Mouse (Mus musculus) heart, embryonic 14.5 days (tissue): ENCODE measurements at regions not wholly inside any gene's neighbourhood (a gene's known extent, or its start where the extent isn't known, plus 50 kb on each side); places are given as distances from the start of the nearest gene placed in this dataset.
A peak's percentile ranks its signal among the peaks of the same experiment; 100 is the strongest.

ENCODE experiments used
- ATAC-seq: fragments of 200-750 bp; cut with Nextera tagmentation; 2 replicates; pipeline ENCODE4 v1.8.0; 2017; ENCODE audit warnings: low read depth, moderate TSS enrichment; ENCODE audit not compliant: insufficient number of reproducible peaks, insufficient read depth, low FRiP score
- H3K27ac ChIP-seq, 2 experiments: fragments of 200-500 bp in 1 of 2; fragments of 300-500 bp in 1 of 2; sonication (generic) in 1 of 2; replicated peaks in 1 of 2; 2 replicates each; pipeline ENCODE4 v1.5.1; 2012 to 2014; ENCODE audit warnings: low read depth in 2 of 2, low read length in 2 of 2, control low read depth in 1 of 2, mild to moderate bottlenecking in 1 of 2, mixed read lengths in 1 of 2; ENCODE audit not compliant: control insufficient read depth in 1 of 2, insufficient read depth in 1 of 2
- H3K27me3 ChIP-seq: fragments of 300-500 bp; sonication (generic); 2 replicates; pipeline ENCODE4 v1.6.1; 2014; ENCODE audit warnings: mild to moderate bottlenecking, low read length, control low read depth; ENCODE audit not compliant: control insufficient read depth, insufficient read depth
- H3K36me3 ChIP-seq: fragments of 300-500 bp; sonication (generic); 2 replicates; pipeline ENCODE4 v1.6.1; 2014; ENCODE audit warnings: mild to moderate bottlenecking, control low read depth, low read length, mixed read lengths; ENCODE audit not compliant: control insufficient read depth, insufficient read depth
- H3K4me1 ChIP-seq, 2 experiments: fragments of 200-500 bp in 1 of 2; fragments of 300-500 bp in 1 of 2; sonication (generic) in 1 of 2; 2 replicates each; pipeline ENCODE4 v1.6.1; 2012 to 2014; ENCODE audit warnings: low read length in 2 of 2, control low read depth in 1 of 2, mixed read lengths in 1 of 2; ENCODE audit not compliant: control insufficient read depth in 2 of 2, insufficient read depth in 2 of 2
- H3K4me2 ChIP-seq: fragments of 300-500 bp; sonication (generic); 2 replicates; pipeline ENCODE4 v1.6.1; 2014; ENCODE audit warnings: mild to moderate bottlenecking, low read length
- H3K4me3 ChIP-seq, 2 experiments: fragments of 200-500 bp in 1 of 2; fragments of 300-500 bp in 1 of 2; sonication (generic) in 1 of 2; 2 replicates each; pipeline ENCODE4 v1.5.1; 2012 to 2014; ENCODE audit warnings: low read length in 2 of 2, mild to moderate bottlenecking in 2 of 2, control low read depth in 1 of 2, low read depth in 1 of 2, moderate library complexity in 1 of 2; ENCODE audit not compliant: control insufficient read depth in 1 of 2, insufficient read depth in 1 of 2
- H3K9ac ChIP-seq: fragments of 300-500 bp; sonication (generic); 2 replicates; pipeline ENCODE4 v1.6.1; 2014; ENCODE audit warnings: mild to moderate bottlenecking, low read length
- H3K9me3 ChIP-seq: fragments of 300-500 bp; sonication (generic); 2 replicates; pipeline ENCODE4 v1.6.1; 2016; ENCODE audit warnings: low read length, control low read depth; ENCODE audit not compliant: control insufficient read depth
- WGBS: fragments of 180-500 bp; shearing (Covaris S2); extraction: QIAGEN DNeasy Blood & Tissue Kit; methylation state at CpG from one replicate; pipeline ENCODE4 v1.1.7; 2014; 5-methylcytosine and 5-hydroxymethylcytosine counted together

DNA sequence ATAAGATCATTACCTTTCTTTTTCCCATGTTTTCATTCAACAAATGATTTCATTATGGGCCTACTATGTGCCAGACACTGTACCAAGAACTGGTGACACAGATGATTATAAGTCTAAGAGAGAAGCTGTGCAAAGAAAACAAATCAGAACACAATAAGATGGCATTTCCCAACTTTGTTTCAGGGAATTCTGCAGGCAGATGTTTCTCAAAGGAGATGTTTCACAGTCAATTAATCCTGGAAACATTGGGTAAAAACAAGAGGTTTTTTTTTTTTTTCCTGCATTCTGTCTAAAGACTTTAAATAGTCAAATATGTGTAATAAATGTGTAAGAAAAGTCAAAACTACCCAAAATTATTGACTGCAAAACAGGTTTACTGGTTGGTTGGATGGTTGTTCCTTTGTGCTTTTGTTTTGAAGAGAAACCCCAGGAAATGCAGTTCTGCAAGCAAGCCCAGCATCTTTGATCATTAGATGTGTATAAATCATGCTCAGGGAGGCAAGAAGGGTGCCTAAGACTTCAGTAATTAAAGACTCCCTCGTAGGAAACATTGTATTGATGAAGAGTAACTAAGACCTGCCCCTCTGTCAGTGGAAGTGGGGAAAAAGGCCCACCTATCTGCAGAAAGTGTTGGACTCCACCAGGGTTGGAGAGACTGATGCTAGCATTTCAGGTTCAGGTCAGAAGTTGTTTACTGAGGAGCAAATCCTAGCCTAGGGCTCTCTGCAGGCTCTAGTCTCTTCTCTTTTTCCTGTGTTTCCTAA, 249.1 kb upstream of the Paip1 start:
- H3K4me3 ChIP-seq: no peak overlapping the region
- no peak overlapping the region for H3K4me2 ChIP-seq
- ATAC-seq: no peak
- H3K27me3 ChIP-seq: no peaks in the 10 kb centered on the region
- H3K9me3 ChIP-seq: no peaks in the 10 kb centered on the region
- no peak overlapping the region for H3K27ac ChIP-seq
- no peaks in the 10 kb centered on the region for H3K36me3 ChIP-seq
- no peaks in the 10 kb centered on the region; a peak in 1 of 4 replicates for H3K4me1 ChIP-seq
- 53% methylated on average over 1 of the region's 1 CpGs for WGBS
- H3K9ac ChIP-seq: no peak overlapping the region

- Histone ChIP-seq H3K36me3 (no peaks in the 10 kb centered on the region), H3K4me3 (no peak overlapping the region), H3K4me1 (no peaks in the 10 kb centered on the region), H3K27ac (no peak overlapping the region), H3K9ac (no peak overlapping the region), H3K4me2 (no peak overlapping the region), H3K27me3 (no peaks in the 10 kb centered on the region), H3K9me3 (no peaks in the 10 kb centered on the region)
- ATAC-seq: no peak
- 88% methylated on average over 6 of the region's 6 CpGs for WGBS
These were observed 244.0 kb upstream of the Paip1 start for GRCm38 (mm10) chr13:119184322-119184877.

- H3K9ac ChIP-seq: no peak overlapping the region
- no peak overlapping the region for H3K4me2 ChIP-seq
- peak; percentile 21; the same call in 1 of the 2 replicates for ATAC-seq
- no peaks in the 10 kb centered on the region for H3K9me3 ChIP-seq
- H3K36me3 ChIP-seq: no peaks in the 10 kb centered on the region
- WGBS: 90% methylated on average over 5 of the region's 5 CpGs
- H3K27ac ChIP-seq: no peak overlapping the region
- no peaks in the 10 kb centered on the region for H3K4me1 ChIP-seq
- H3K27me3 ChIP-seq: no peaks in the 10 kb centered on the region
- no peak overlapping the region for H3K4me3 ChIP-seq
These were observed 242.7 kb upstream of the Paip1 start for GRCm38 (mm10) chr13:119185567-119186143.

DNA sequence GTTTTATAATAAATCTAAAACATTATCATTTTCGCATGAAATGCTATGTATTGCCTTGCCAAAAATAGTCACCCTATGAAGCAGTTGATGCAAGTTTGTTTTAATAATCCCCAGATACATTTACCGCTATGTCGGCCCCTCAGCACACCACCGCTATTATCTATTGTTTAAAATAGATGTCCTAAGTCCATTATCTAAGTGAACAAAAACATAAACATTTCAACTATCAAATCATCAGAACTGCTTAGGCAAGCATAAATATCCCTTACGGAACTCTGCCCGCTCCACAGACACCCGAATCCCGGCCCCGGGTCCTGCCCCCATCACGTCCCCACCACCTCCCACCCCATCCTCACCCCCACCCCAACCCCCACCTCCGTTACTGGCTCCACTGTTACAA, 196.8 kb upstream of the Paip1 start:
- Histone ChIP-seq H3K4me2 (no peak overlapping the region), H3K36me3 (no peaks in the 10 kb centered on the region), H3K27ac (no peak overlapping the region), H3K4me1 (peaks cover 0 to 9% of the 10 kb centered on the region in 2 experiments; a peak in 2 of 4 replicates), H3K4me3 (no peak overlapping the region), H3K9ac (no peak overlapping the region), H3K9me3 (no peaks in the 10 kb centered on the region), H3K27me3 (no peaks in the 10 kb centered on the region)
- no peak for ATAC-seq
- whole genome bisulfite sequencing: 39% methylated on average over 11 of the region's 11 CpGs

DNA sequence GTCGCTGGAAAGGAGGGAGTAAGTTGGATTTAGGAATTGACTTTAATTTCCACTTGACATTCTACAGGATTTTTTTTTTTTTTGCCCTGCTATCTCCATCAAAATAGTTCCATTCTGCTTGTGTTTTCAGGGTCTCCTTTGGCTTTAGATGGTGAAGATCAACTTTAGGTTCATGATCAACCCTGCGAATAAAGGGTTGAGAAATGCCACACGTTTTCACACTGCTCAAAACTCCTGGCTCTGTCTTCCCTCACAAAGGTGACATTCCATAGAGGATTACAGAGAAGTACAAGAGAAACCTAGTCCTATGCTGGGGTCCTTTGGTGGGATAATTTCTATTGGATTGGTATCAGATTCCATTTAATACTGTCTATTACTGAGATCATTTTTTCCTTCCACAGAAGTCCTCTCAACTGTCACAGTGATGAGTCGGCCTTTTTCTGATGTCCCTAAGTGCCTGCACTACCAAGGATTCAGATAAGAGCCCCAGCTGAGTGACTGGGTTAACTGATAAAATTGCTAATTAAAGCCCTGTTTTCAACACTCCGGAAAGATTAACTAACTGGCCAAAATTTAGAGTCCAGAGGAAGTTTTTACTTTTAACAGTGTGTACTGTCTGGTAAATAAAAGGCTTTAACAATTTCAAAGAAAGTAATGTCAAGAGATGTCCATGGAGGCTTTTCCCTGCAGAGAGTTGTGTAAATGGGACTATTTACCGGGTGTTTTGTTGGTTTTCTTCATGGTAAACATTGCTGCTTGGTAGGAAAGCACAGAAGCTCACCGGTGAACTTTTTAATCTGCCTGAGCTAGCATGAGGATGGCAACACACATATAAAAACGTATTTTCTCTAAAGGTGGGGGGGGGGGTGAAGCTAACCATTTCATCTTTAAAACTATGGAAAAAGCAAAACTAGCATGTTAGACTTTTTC, 196.0 kb upstream of the Paip1 start:
- Histone ChIP-seq H3K4me1 (peaks cover 0 to 9% of the 10 kb centered on the region in 2 experiments; a peak in 2 of 4 replicates), H3K9me3 (no peaks in the 10 kb centered on the region), H3K4me2 (no peak overlapping the region), H3K27me3 (no peaks in the 10 kb centered on the region), H3K36me3 (no peaks in the 10 kb centered on the region), H3K4me3 (no peak overlapping the region), H3K27ac (no peak overlapping the region), H3K9ac (no peak overlapping the region)
- 20% methylated on average over 8 of the region's 8 CpGs for WGBS
- ATAC-seq: no peak

DNA sequence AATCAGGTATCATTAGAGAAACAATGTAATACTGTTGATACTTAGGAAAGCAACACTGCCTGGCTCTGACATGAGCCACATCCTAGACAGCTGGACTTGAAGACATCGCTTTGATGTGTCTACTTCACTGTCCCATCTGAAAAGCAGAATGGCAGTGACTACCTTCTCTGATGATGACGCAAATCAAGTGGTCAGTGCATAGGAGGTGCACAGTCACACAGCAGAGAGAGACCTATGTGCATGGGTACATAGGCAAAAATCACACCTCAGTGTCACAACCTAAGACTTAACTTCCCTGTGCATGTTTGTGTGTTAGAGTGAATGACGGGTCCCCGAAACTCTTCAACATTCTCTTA, 195.4 kb upstream of the Paip1 start:
- H3K36me3 ChIP-seq: no peaks in the 10 kb centered on the region
- H3K9ac ChIP-seq: no peak overlapping the region
- H3K4me1 ChIP-seq: peaks cover 0 to 9% of the 10 kb centered on the region in 2 experiments; a peak in 2 of 4 replicates
- no peak overlapping the region for H3K4me3 ChIP-seq
- 69% methylated on average over 4 of the region's 4 CpGs for WGBS
- H3K27ac ChIP-seq: no peak overlapping the region
- ATAC-seq: no peak
- no peaks in the 10 kb centered on the region for H3K27me3 ChIP-seq
- no peaks in the 10 kb centered on the region for H3K9me3 ChIP-seq
- no peak overlapping the region for H3K4me2 ChIP-seq

GRCm38 (mm10) chr13:119233869-119234268, 194.5 kb upstream of the Paip1 start:
- no peaks in the 10 kb centered on the region for H3K27me3 ChIP-seq
- no peak for ATAC-seq
- H3K9me3 ChIP-seq: no peaks in the 10 kb centered on the region
- H3K4me1 ChIP-seq: peaks cover 0 to 9% of the 10 kb centered on the region in 2 experiments; a peak in 2 of 4 replicates
- no peaks in the 10 kb centered on the region for H3K36me3 ChIP-seq
- WGBS: 63% methylated on average over 3 of the region's 3 CpGs
- H3K27ac ChIP-seq: no peak overlapping the region
- H3K9ac ChIP-seq: no peak overlapping the region
- H3K4me2 ChIP-seq: no peak overlapping the region
- H3K4me3 ChIP-seq: no peak overlapping the region
